Mouse (Mus musculus) kidney, embryonic 14.5 days (tissue): Measurements from ENCODE around the gene Asz1. TPM values are rescaled to one million over a fixed set of nuclear protein-coding genes. Genes with fewer than 3 reads are reported as not detected.

ENCODE experiments used
- ATAC-seq: fragments of 200-750 bp; cut with Nextera tagmentation; 2 replicates; pipeline ENCODE4 v1.8.0; 2017; ENCODE audit warnings: moderate number of reproducible peaks, mild to moderate bottlenecking, moderate TSS enrichment, moderate library complexity; ENCODE audit not compliant: low FRiP score, low TSS enrichment
- H3K27ac ChIP-seq: fragments of 300-500 bp; sonication (generic); 2 replicates; pipeline ENCODE4 v1.5.1; 2014; ENCODE audit warnings: low read depth, mild to moderate bottlenecking, low read length, moderate library complexity, mixed read lengths
- H3K27me3 ChIP-seq: fragments of 300-500 bp; sonication (generic); 2 replicates; pipeline ENCODE4 v1.6.1; 2014; ENCODE audit warnings: mild to moderate bottlenecking, low read length; ENCODE audit not compliant: control insufficient read depth, insufficient read depth
- H3K36me3 ChIP-seq: fragments of 300-500 bp; sonication (generic); 2 replicates; pipeline ENCODE4 v1.6.1; 2014; ENCODE audit warnings: low read length, mixed read lengths; ENCODE audit not compliant: control insufficient read depth, insufficient read depth
- H3K4me1 ChIP-seq: fragments of 300-500 bp; sonication (generic); 2 replicates; pipeline ENCODE4 v1.6.1; 2014; ENCODE audit warnings: low read length, mixed read lengths; ENCODE audit not compliant: control insufficient read depth, insufficient read depth
- H3K4me2 ChIP-seq: fragments of 300-500 bp; sonication (generic); replicated peaks from 2 replicates; pipeline ENCODE4 v1.6.1; 2014; ENCODE audit warnings: low read depth, mild to moderate bottlenecking, low read length
- H3K4me3 ChIP-seq: fragments of 300-500 bp; sonication (generic); 2 replicates; pipeline ENCODE4 v1.5.1; 2014; ENCODE audit warnings: mild to moderate bottlenecking, low read length
- H3K9ac ChIP-seq: fragments of 300-500 bp; sonication (generic); 2 replicates; pipeline ENCODE4 v1.6.1; 2014; ENCODE audit warnings: low read depth, mild to moderate bottlenecking, low read length, moderate library complexity
- H3K9me3 ChIP-seq: fragments of 300-500 bp; sonication (generic); 2 replicates; pipeline ENCODE4 v1.6.1; 2016; ENCODE audit warnings: low read length; ENCODE audit not compliant: control insufficient read depth
- WGBS: fragments of 180-500 bp; shearing (Covaris S2); extraction: QIAGEN DNeasy Blood & Tissue Kit; methylation state at CpG from one replicate; pipeline ENCODE4 v1.1.7; 2014; 5-methylcytosine and 5-hydroxymethylcytosine counted together
- polyA plus RNA-seq: library from polyadenylated mRNA; unstranded; fragments of >200 nt; fragmentation: Nextera tagmentation; extraction: Ambion mirVana; gene quantifications from 2 replicates; pipeline ENCODE4 v1.2.1, GENCODE M21; 2014

The Asz1 gene
- polyA plus RNA-seq, 1 experiment from 2014 or later, result not detected

DNA sequence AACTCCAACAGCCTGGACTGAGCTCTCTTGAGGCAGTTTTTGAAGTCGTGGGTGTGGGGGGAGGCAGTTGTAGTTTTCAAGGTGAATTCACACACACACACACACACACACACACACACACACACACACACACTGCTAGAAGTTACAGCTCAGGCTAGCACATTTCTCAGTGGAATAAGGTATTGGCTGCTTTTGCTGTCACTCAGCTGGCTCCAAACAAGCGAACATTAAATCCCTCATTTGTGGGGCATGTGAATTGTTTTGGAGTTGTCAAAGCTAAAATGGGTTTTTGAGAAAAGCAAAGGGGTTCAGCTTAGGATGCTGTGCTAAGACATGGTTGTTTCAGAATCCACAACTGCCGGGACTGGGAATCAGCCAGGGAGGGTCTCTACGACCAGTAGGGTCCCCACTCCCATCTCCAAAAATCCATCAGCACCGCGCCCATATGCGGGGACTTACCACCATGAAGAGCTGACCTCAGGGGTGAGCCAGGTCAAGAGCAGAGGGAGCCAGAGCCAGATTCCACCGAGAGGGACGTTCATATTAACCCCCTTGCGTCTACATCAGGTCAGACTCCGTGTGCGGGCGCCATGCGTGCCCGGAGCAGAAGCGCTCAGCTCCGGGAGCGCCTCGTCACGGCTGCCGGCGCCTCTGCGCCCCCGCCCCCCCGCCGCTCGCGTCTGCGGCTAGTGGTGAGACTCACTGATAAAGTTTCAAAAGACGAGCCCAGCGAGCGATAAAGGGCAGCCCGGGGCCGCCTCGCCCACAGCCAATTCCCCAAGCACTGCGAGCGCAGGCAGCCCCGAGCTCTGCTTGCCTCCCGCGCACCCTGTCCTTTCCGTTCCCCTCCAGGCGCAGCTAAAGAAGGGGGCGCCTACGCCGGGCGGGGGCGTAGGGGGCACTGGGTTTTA, 78.9 kb downstream of the Asz1 start, which contains the start of gene Wnt2:
Gene Wnt2, minus strand, starts transcription at position 840 of the 911 bp plus-strand sequence.
- Histone ChIP-seq H3K4me1 (peaks cover 5% of the 10 kb centered on the region; the same call in 1 of the 2 replicates), H3K4me3 (peak within 1 kb of the TSS; percentile 44), H3K36me3 (no peaks in the 10 kb centered on the region), H3K27me3 (peaks cover 28% of the 10 kb centered on the region), H3K4me2 (peak within 1 kb of the TSS; percentile 85), H3K9me3 (no peaks in the 10 kb centered on the region), H3K27ac (no peak within 1 kb of the TSS), H3K9ac (peak within 1 kb of the TSS; percentile 37; the same call in 1 of the 2 replicates)
- ATAC-seq, result peak; percentile 40; the same call in 1 of the 2 replicates
- under 1% methylated on average over 40 of the region's 47 CpGs for WGBS

DNA sequence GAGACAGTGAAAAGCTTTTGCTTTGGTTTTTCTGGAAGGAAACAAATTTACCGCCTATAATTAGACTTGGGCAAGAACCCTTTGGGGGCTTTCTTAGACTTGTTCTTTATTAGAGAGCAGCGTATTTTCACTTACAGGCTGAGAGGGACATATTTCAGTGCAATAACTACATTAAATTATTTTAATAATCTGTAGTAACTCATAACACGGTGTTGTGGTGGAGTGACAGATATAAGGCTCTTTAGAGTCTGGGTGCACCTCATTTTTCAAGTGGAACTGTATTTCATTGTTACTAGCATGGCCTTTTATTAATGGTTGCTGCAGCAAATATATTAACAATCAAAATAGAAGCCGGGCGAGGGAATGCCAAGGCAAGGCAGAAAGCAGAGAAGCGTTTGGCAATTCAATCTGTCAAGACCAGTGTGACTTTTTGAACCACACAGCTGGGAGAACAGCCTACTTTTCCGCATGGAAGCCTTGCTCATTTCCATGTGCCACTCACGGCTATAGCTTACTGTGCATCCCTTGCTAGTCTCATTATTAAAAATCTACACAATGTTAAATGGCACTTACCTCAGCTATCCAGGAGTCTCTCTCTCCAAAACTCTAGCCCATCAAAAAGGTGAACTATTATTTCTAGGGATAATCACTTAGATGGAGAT, 84.6 kb downstream of the Asz1 start:
- no peak overlapping the region for H3K4me2 ChIP-seq
- no peak overlapping the region for H3K4me3 ChIP-seq
- H3K4me1 ChIP-seq, result no peaks in the 10 kb centered on the region
- no peak overlapping the region for H3K27ac ChIP-seq
- H3K36me3 ChIP-seq, result no peaks in the 10 kb centered on the region
- no peak overlapping the region for H3K9ac ChIP-seq
- peaks cover 6% of the 10 kb centered on the region for H3K27me3 ChIP-seq
- no peak for ATAC-seq
- H3K9me3 ChIP-seq, result no peaks in the 10 kb centered on the region
- whole genome bisulfite sequencing, result 55% methylated on average over 8 of the region's 8 CpGs

DNA sequence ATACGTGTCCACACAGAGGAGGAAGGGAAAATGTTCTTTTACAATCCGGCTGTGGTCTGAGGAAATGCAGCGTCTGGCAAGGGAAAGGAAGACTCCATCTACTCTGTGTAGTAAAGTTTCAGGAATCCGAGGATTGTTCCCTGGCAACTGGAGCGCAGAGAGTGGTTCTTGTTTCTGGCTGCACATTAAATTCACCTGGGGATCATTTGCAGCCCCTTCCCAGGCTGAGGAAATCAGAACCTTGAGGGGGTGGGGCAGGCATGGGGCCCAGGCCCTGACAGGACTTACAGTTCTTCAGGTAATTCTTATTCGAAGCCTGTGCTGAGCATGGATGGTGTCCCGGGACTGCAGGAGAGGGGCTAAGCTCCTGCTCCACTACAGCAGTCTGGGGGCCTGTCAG, 95.5 kb downstream of the Asz1 start:
- H3K27ac ChIP-seq, result no peak overlapping the region
- H3K9me3 ChIP-seq, result no peaks in the 10 kb centered on the region
- no peaks in the 10 kb centered on the region for H3K36me3 ChIP-seq
- H3K4me1 ChIP-seq, result no peaks in the 10 kb centered on the region
- H3K9ac ChIP-seq, result no peak overlapping the region
- no peaks in the 10 kb centered on the region for H3K27me3 ChIP-seq
- 55% methylated on average over 7 of the region's 7 CpGs for WGBS
- H3K4me2 ChIP-seq, result no peak overlapping the region
- no peak for ATAC-seq
- no peak overlapping the region for H3K4me3 ChIP-seq

DNA sequence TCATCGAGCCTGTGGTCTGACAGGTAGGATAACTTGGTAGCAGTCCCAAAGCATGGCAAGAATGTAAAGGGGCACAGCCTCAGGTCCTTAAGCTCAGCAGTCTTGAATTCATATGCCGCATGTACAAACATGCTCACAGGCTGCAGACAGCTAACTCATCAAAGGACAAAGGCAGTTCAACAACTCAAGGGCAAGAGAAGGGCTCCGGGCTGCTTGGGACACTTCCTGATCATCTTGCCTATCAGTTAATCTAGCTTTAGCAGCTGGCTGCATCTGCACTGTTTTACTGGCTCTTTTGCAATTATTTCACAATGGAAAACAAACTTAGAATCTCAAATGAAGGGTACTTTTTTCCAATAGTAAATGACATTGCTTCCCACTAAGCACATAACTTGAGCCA, 101.5 kb downstream of the Asz1 start:
- no peak overlapping the region for H3K4me3 ChIP-seq
- no peaks in the 10 kb centered on the region for H3K36me3 ChIP-seq
- no peak overlapping the region for H3K4me2 ChIP-seq
- no peak for ATAC-seq
- no peaks in the 10 kb centered on the region for H3K9me3 ChIP-seq
- H3K27me3 ChIP-seq, result no peaks in the 10 kb centered on the region
- no peaks in the 10 kb centered on the region for H3K4me1 ChIP-seq
- no peak overlapping the region for H3K27ac ChIP-seq
- no peak overlapping the region for H3K9ac ChIP-seq
- 49% methylated on average over 3 of the region's 3 CpGs for WGBS

DNA sequence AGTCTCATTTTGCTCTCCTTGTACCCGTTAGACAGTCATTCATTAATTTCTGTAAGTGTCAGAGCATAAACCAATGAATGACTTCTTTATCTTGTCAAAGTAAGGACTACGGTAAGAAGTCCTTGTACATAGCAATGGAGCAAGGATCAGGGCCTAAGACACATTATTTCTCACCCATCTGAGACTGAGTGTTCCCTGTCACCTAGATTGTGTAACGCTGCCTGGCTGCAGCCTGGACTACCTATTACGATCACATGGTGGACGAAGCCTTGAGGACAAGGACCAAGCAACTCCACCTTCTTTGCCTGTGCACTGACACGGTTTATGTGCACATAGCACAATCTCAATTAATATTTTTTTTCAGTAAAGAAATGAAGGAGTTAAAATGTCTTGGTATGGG, 106.8 kb downstream of the Asz1 start:
- no peak for ATAC-seq
- Histone ChIP-seq H3K36me3 (no peaks in the 10 kb centered on the region), H3K4me3 (no peak overlapping the region), H3K4me1 (no peaks in the 10 kb centered on the region), H3K27ac (no peak overlapping the region), H3K9me3 (no peaks in the 10 kb centered on the region), H3K4me2 (no peak overlapping the region), H3K27me3 (no peaks in the 10 kb centered on the region), H3K9ac (no peak overlapping the region)
- 95% methylated on average over 6 of the region's 6 CpGs for WGBS

Other genes starting within 250 kb of the Asz1 start
- 0.50 and 0.73 TPM in 2 replicates for gene Wnt2, start 78.5 kb downstream of the Asz1 start, polyA plus RNA-seq
- gene Cftr, start 61.6 kb upstream of the Asz1 start, polyA plus RNA-seq, result 2.9 and 4.7 TPM in 2 replicates